Mouse (Mus musculus) embryonic facial prominence, embryonic 10.5 days (tissue): Measurements from ENCODE around the gene Catip. TPM values are rescaled to one million over a fixed set of nuclear protein-coding genes. Genes with fewer than 3 reads are reported as not detected.

ENCODE experiments used
- microRNA counts: library from miRNA; unstranded; fragments of <30 nt; microRNA quantifications from one replicate; lab custom pipeline; 2017
- microRNA-seq: library from miRNA; unstranded; fragments of <30 nt; microRNA quantifications from one replicate; pipeline ENCODE4, GENCODE M21; 2017
- polyA plus RNA-seq: library from polyadenylated mRNA; unstranded; fragments of >200 nt; fragmentation: Nextera tagmentation; extraction: Ambion mirVana; gene quantifications from 2 replicates; pipeline ENCODE4 v1.2.1, GENCODE M21; 2016

The Catip gene
- polyA plus RNA-seq, 1 experiment from 2014 or later, result 0.22 TPM

MicroRNAs within 50 kb of the gene (microRNA counts, 519-probe panel; counts per million panel counts)
- 2,366 counts per million, percentile 64 among the panel's probes with 10 or more counts for microRNA mmu-miR-26b (lab: Ali Mortazavi, UCI)

Small RNAs within 50 kb of the gene (microRNA-seq; reads per million reads assigned to microRNA genes)
- gene Mir26b, result 28,682 reads per million, percentile 99 among the genes with 10 or more reads in this experiment

Other genes starting within 250 kb of the Catip start
- gene Tns1, start 237.7 kb upstream of the Catip start, polyA plus RNA-seq, result 27.4 and 30.4 TPM in 2 replicates
- gene Rufy4, start 236.6 kb upstream of the Catip start, polyA plus RNA-seq, result 0.06 and 0.15 TPM in 2 replicates
- 0.05 and 0.22 TPM in 2 replicates for gene Cxcr2, start 208.1 kb upstream of the Catip start, polyA plus RNA-seq
- not detected in 2 replicates for gene Cxcr1, start 167.5 kb upstream of the Catip start, polyA plus RNA-seq
- gene Arpc2, start 126.0 kb upstream of the Catip start, polyA plus RNA-seq, result 359 and 369 TPM in 2 replicates
- gene Gpbar1, start 83.6 kb upstream of the Catip start, polyA plus RNA-seq, result 0.41 and 0.70 TPM in 2 replicates
- 259 and 262 TPM in 2 replicates for gene Aamp, start 77.4 kb upstream of the Catip start, polyA plus RNA-seq
- gene Pnkd, start 77.2 kb upstream of the Catip start, polyA plus RNA-seq, result 108 and 109 TPM in 2 replicates
- gene Tmbim1, start 56.5 kb upstream of the Catip start, polyA plus RNA-seq, result 12.4 and 12.5 TPM in 2 replicates
- 1.7 and 2.1 TPM in 2 replicates for gene Slc11a1, start 13.1 kb downstream of the Catip start, polyA plus RNA-seq
- gene Ctdsp1, start 29.4 kb downstream of the Catip start, polyA plus RNA-seq, result 42.2 and 49.0 TPM in 2 replicates
- 0.26 and 0.37 TPM in 2 replicates for gene Vil1, start 47.3 kb downstream of the Catip start, polyA plus RNA-seq
- 109 and 113 TPM in 2 replicates for gene Cnot9, start 143.9 kb downstream of the Catip start, polyA plus RNA-seq
- gene Plcd4, start 180.8 kb downstream of the Catip start, polyA plus RNA-seq, result 0.59 and 0.87 TPM in 2 replicates
- gene Usp37, start 182.2 kb downstream of the Catip start, polyA plus RNA-seq, result 45.8 and 47.0 TPM in 2 replicates
- 9.5 and 10.5 TPM in 2 replicates for gene Zfp142, start 226.1 kb downstream of the Catip start, polyA plus RNA-seq
- gene Bcs1l, start 226.2 kb downstream of the Catip start, polyA plus RNA-seq, result 16.1 and 18.1 TPM in 2 replicates
- 35.2 and 39.0 TPM in 2 replicates for gene Rnf25, start 239.3 kb downstream of the Catip start, polyA plus RNA-seq
- 12.4 and 13.1 TPM in 2 replicates for gene Stk36, start 239.3 kb downstream of the Catip start, polyA plus RNA-seq